Mouse (Mus musculus) liver, adult 2 months (tissue): Measurements from ENCODE around the gene Rab10. TPM values are rescaled to one million over a fixed set of nuclear protein-coding genes. Genes with fewer than 3 reads are reported as not detected.
"Not testable (repeated sequence)": the region's sequence is repeated elsewhere in the genome, so short reads cannot be mapped to it uniquely, and the experiment has no call there.

Experiments used
- DNase-seq: peaks from one replicate; pipeline ENCODE4 v3.0.0-alpha.2; 2011; ENCODE audit warnings: low read depth, low spot score; ENCODE audit errors: extremely low read depth
- H3K27ac ChIP-seq: fragments of 200-500 bp; replicated peaks from 2 replicates; pipeline ENCODE4 v1.5.1; 2012; ENCODE audit warnings: low read depth, mild to moderate bottlenecking, control low read depth, inconsistent platforms, low read length; ENCODE audit not compliant: insufficient read depth
- H3K27me3 ChIP-seq: fragments of 200-500 bp; 2 replicates; pipeline ENCODE4 v1.6.1; 2012; ENCODE audit warnings: mild to moderate bottlenecking, moderate library complexity, low read length, inconsistent platforms; ENCODE audit not compliant: control insufficient read depth, insufficient read depth
- H3K36me3 ChIP-seq: fragments of 200-500 bp; 2 replicates; pipeline ENCODE4 v1.6.1; 2012; ENCODE audit warnings: low read length, inconsistent platforms; ENCODE audit not compliant: control insufficient read depth, insufficient read depth
- H3K4me1 ChIP-seq: fragments of 200-500 bp; 2 replicates; pipeline ENCODE4 v1.6.1; 2011; ENCODE audit warnings: low read length; ENCODE audit not compliant: control insufficient read depth, insufficient read depth
- H3K4me3 ChIP-seq: fragments of 200-500 bp; 2 replicates; pipeline ENCODE4 v1.5.1; 2011; ENCODE audit warnings: low read depth, mild to moderate bottlenecking, control low read depth, low read length, moderate library complexity; ENCODE audit not compliant: insufficient read depth
- H3K79me2 ChIP-seq: fragments of 200-500 bp; 2 replicates; pipeline ENCODE4 v1.6.1; 2012; ENCODE audit warnings: inconsistent platforms, mild to moderate bottlenecking, low read length, moderate library complexity; ENCODE audit not compliant: control insufficient read depth, insufficient read depth
- H3K9ac ChIP-seq: fragments of 200-500 bp; 2 replicates; pipeline ENCODE4 v1.6.1; 2012; ENCODE audit warnings: low read depth, mild to moderate bottlenecking, control low read depth, inconsistent platforms, low read length
- CTCF ChIP-seq: fragments of 200-500 bp; IDR thresholded peaks from 2 replicates; pipeline ENCODE4 v1.5.1; 2011; ENCODE audit warnings: low read depth, low read length, control low read depth
- POLR2A ChIP-seq: fragments of 200-500 bp; IDR thresholded peaks from 2 replicates; pipeline ENCODE4 v1.6.1; 2011; ENCODE audit warnings: low read length, control low read depth; ENCODE audit not compliant: insufficient read depth; ENCODE audit errors: extremely low read depth
- WGBS: fragments of 180-500 bp; shearing (Covaris S2); methylation state at CpG from one replicate; pipeline ENCODE4 v1.1.7; 2018; 5-methylcytosine and 5-hydroxymethylcytosine counted together
- polyA plus RNA-seq: library from polyadenylated mRNA; depleted of rRNA; stranded (reverse); fragments of >200 nt; gene quantifications from 2 replicates; pipeline ENCODE4 v1.2.3, GENCODE M21; 2012
- total RNA-seq: library from RNA; depleted of rRNA; stranded (reverse); fragments of >200 nt; gene quantifications from 2 replicates; pipeline ENCODE4 v1.2.3, GENCODE M21; 2014

The Rab10 gene
- total and polyA plus RNA-seq, 2 experiments, result 18.7 to 42.8 TPM

- TF ChIP-seq POLR2A, result no peak
- no peak for TF ChIP-seq CTCF
- Histone ChIP-seq H3K4me1 (no peaks in the 10 kb centered on the region), H3K27me3 (no peaks in the 10 kb centered on the region), H3K36me3 (no peaks in the 10 kb centered on the region), H3K79me2 (peaks cover 12% of the 10 kb centered on the region), H3K27ac (no peak overlapping the region), H3K4me3 (no peak overlapping the region), H3K9ac (no peak overlapping the region)
- 83% methylated on average over 3 of the region's 3 CpGs for WGBS
- no peak for DNase-seq
These were observed 3.1 kb upstream of the Rab10 start for GRCm38 (mm10) chr12:3312886-3313285.

GRCm38 (mm10) chr12:3310321-3310692 lies 538 bp upstream of the Rab10 start:
- Histone ChIP-seq H3K79me2 (peaks cover 17% of the 10 kb centered on the region), H3K36me3 (no peaks in the 10 kb centered on the region), H3K27ac (peak overlapping the region; percentile 30), H3K27me3 (no peaks in the 10 kb centered on the region), H3K4me1 (peaks cover 12% of the 10 kb centered on the region), H3K9ac (peak overlapping the region; percentile 70), H3K4me3 (peak overlapping the region; percentile 67)
- WGBS, result 8% methylated on average over 15 of the region's 15 CpGs
- TF ChIP-seq CTCF (no peak), POLR2A (no peak)
- DNase-seq, result no peak

- Histone ChIP-seq H3K36me3 (no peaks in the 10 kb centered on the region), H3K4me1 (peaks cover 18% of the 10 kb centered on the region), H3K9ac (peak overlapping the region; percentile 96), H3K27me3 (no peaks in the 10 kb centered on the region), H3K27ac (peak overlapping the region; percentile 99), H3K79me2 (peaks cover 26% of the 10 kb centered on the region), H3K4me3 (peak overlapping the region; percentile 97)
- TF ChIP-seq POLR2A (no peak), CTCF (no peak)
- 0% methylated on average over 19 of the region's 19 CpGs for whole genome bisulfite sequencing
- no peak for DNase-seq
These were observed 1.1 kb downstream of the Rab10 start for GRCm38 (mm10) chr12:3308541-3309241.

GRCm38 (mm10) chr12:3307587-3307986 lies 2.2 kb downstream of the Rab10 start:
- Histone ChIP-seq H3K36me3 (no peaks in the 10 kb centered on the region), H3K27ac (no peak overlapping the region; the same call in 1 of the 2 replicates), H3K4me1 (peaks cover 24% of the 10 kb centered on the region), H3K27me3 (no peaks in the 10 kb centered on the region), H3K9ac (peak overlapping the region; percentile 38), H3K4me3 (peak overlapping the region; percentile 40), H3K79me2 (peaks cover 31% of the 10 kb centered on the region)
- no peak for DNase-seq
- WGBS, result 2% methylated on average over 6 of the region's 6 CpGs
- TF ChIP-seq CTCF (no peak), POLR2A (no peak)

- 26% methylated on average over 2 of the region's 2 CpGs for WGBS
- H3K27ac ChIP-seq, result no peak overlapping the region
- H3K27me3 ChIP-seq, result no peaks in the 10 kb centered on the region
- TF ChIP-seq POLR2A (no peak), CTCF (no peak)
- H3K4me1 ChIP-seq, result peaks cover 24% of the 10 kb centered on the region
- DNase-seq, result no peak
- peaks cover 42% of the 10 kb centered on the region for H3K79me2 ChIP-seq
- no peak overlapping the region for H3K9ac ChIP-seq
- H3K4me3 ChIP-seq, result no peak overlapping the region
- no peaks in the 10 kb centered on the region for H3K36me3 ChIP-seq
These were observed 4.5 kb downstream of the Rab10 start for GRCm38 (mm10) chr12:3305238-3305637.

- not testable (repeated sequence) for H3K27ac ChIP-seq, H3K4me3 ChIP-seq, H3K36me3 ChIP-seq, H3K27me3 ChIP-seq, DNase-seq, H3K4me1 ChIP-seq, H3K9ac ChIP-seq
- 84% methylated on average over 6 of the region's 6 CpGs for WGBS
- H3K79me2 ChIP-seq, result peaks cover 36% of the 10 kb centered on the region
These were observed 12.1 kb downstream of the Rab10 start for GRCm38 (mm10) chr12:3297622-3298021.
